Mouse (Mus musculus): ENCODE results near the gene Adamtsl1. TPM values are rescaled to one million over a fixed set of nuclear protein-coding genes. Genes with fewer than 3 reads are reported as not detected.

Adamtsl1 gene
- polyA plus RNA-seq, 1 experiment from 2014 or later = 6.9 TPM

- Histone ChIP-seq H3K27me3 (replicated peaks; ENCODE audit: low read depth, poor library complexity, severe bottlenecking) (no peaks in the 10 kb centered on the region), H3K4me3 (no peak overlapping the region), H3K27ac (replicated peaks) (no peak overlapping the region), H3K9me3 (no peaks in the 10 kb centered on the region), H3K4me1 (no peaks in the 10 kb centered on the region), H3K36me3 (replicated peaks) (no peaks in the 10 kb centered on the region)
- WGBS = 89% methylated on average over 6 of the region's 6 CpGs
- no peak for DNase-seq (ENCODE audit: low spot score)
These were observed 45.8 kb downstream of the Adamtsl1 start for GRCm38 (mm10) chr4:85559753-85560152.

GRCm38 (mm10) chr4:85585426-85585825 is 71.5 kb downstream of the Adamtsl1 start:
- Histone ChIP-seq H3K36me3 (replicated peaks) (no peaks in the 10 kb centered on the region), H3K4me3 (no peak overlapping the region)
- WGBS = 92% methylated on average over 2 of the region's 2 CpGs

GRCm38 (mm10) chr4:85588928-85589327 is 75.0 kb downstream of the Adamtsl1 start:
- WGBS = 83% methylated on average over 4 of the region's 4 CpGs
- H3K27ac ChIP-seq (replicated peaks) = no peak overlapping the region
- DNase-seq (ENCODE audit: low spot score) = no peak
- H3K36me3 ChIP-seq (replicated peaks) = no peaks in the 10 kb centered on the region
- no peaks in the 10 kb centered on the region for H3K27me3 ChIP-seq (replicated peaks; ENCODE audit: low read depth, poor library complexity, severe bottlenecking)
- no peak overlapping the region for H3K4me3 ChIP-seq
- no peaks in the 10 kb centered on the region for H3K4me1 ChIP-seq
- no peaks in the 10 kb centered on the region for H3K9me3 ChIP-seq

More at GRCm38 (mm10) chr4:85585426-85585825, 71.5 kb downstream of the Adamtsl1 start:
- Histone ChIP-seq H3K4me1 (no peaks in the 10 kb centered on the region), H3K9me3 (no peaks in the 10 kb centered on the region), H3K27ac (replicated peaks) (no peak overlapping the region), H3K27me3 (replicated peaks; ENCODE audit: low read depth, poor library complexity, severe bottlenecking) (no peaks in the 10 kb centered on the region)
- DNase-seq (ENCODE audit: low spot score) = no peak

- no peak overlapping the region for H3K27ac ChIP-seq (replicated peaks)
- no peaks in the 10 kb centered on the region for H3K36me3 ChIP-seq (replicated peaks)
- H3K27me3 ChIP-seq (replicated peaks; ENCODE audit: low read depth, poor library complexity, severe bottlenecking) = no peaks in the 10 kb centered on the region
- no peaks in the 10 kb centered on the region for H3K4me1 ChIP-seq
- 72% methylated on average over 7 of the region's 7 CpGs for WGBS
- no peaks in the 10 kb centered on the region for H3K9me3 ChIP-seq
- no peak overlapping the region for H3K4me3 ChIP-seq
- DNase-seq (ENCODE audit: low spot score) = no peak
These were observed 77.1 kb downstream of the Adamtsl1 start for GRCm38 (mm10) chr4:85591037-85591436.

GRCm38 (mm10) chr4:85594159-85594558 is 80.2 kb downstream of the Adamtsl1 start:
- DNase-seq (ENCODE audit: low spot score) = no peak

GRCm38 (mm10) chr4:85613331-85613730 is 99.4 kb downstream of the Adamtsl1 start:
- no peak for DNase-seq (ENCODE audit: low spot score)
- no peak overlapping the region for H3K4me3 ChIP-seq
- H3K27me3 ChIP-seq (replicated peaks; ENCODE audit: low read depth, poor library complexity, severe bottlenecking) = no peaks in the 10 kb centered on the region
- WGBS = 82% methylated on average over 3 of the region's 3 CpGs
- no peak overlapping the region for H3K27ac ChIP-seq (replicated peaks)
- H3K36me3 ChIP-seq (replicated peaks) = no peaks in the 10 kb centered on the region
- no peaks in the 10 kb centered on the region for H3K9me3 ChIP-seq
- no peaks in the 10 kb centered on the region for H3K4me1 ChIP-seq

More at GRCm38 (mm10) chr4:85594159-85594558, 80.2 kb downstream of the Adamtsl1 start:
- Histone ChIP-seq H3K4me3 (no peak overlapping the region), H3K36me3 (replicated peaks) (no peaks in the 10 kb centered on the region), H3K9me3 (no peaks in the 10 kb centered on the region), H3K27ac (replicated peaks) (no peak overlapping the region), H3K4me1 (no peaks in the 10 kb centered on the region), H3K27me3 (replicated peaks; ENCODE audit: low read depth, poor library complexity, severe bottlenecking) (no peaks in the 10 kb centered on the region)

GRCm38 (mm10) chr4:85618746-85619145 is 104.8 kb downstream of the Adamtsl1 start:
- no peak for DNase-seq (ENCODE audit: low spot score)
- no peaks in the 10 kb centered on the region for H3K36me3 ChIP-seq (replicated peaks)
- H3K27ac ChIP-seq (replicated peaks) = no peak overlapping the region
- H3K4me1 ChIP-seq = no peaks in the 10 kb centered on the region
- no peaks in the 10 kb centered on the region for H3K9me3 ChIP-seq
- no peak overlapping the region for H3K4me3 ChIP-seq
- WGBS = 90% methylated on average over 5 of the region's 5 CpGs
- H3K27me3 ChIP-seq (replicated peaks; ENCODE audit: low read depth, poor library complexity, severe bottlenecking) = no peaks in the 10 kb centered on the region

GRCm38 (mm10) chr4:85619261-85619660 is 105.3 kb downstream of the Adamtsl1 start:
- Histone ChIP-seq H3K36me3 (replicated peaks) (no peaks in the 10 kb centered on the region), H3K9me3 (no peaks in the 10 kb centered on the region), H3K27me3 (replicated peaks; ENCODE audit: low read depth, poor library complexity, severe bottlenecking) (no peaks in the 10 kb centered on the region), H3K4me3 (no peak overlapping the region), H3K4me1 (no peaks in the 10 kb centered on the region), H3K27ac (replicated peaks) (no peak overlapping the region)
- 82% methylated on average over 3 of the region's 3 CpGs for WGBS
- no peak for DNase-seq (ENCODE audit: low spot score)

GRCm38 (mm10) chr4:85629381-85629780 is 115.4 kb downstream of the Adamtsl1 start:
- Histone ChIP-seq H3K9me3 (no peaks in the 10 kb centered on the region), H3K36me3 (replicated peaks) (no peaks in the 10 kb centered on the region), H3K27me3 (replicated peaks; ENCODE audit: low read depth, poor library complexity, severe bottlenecking) (no peaks in the 10 kb centered on the region), H3K4me3 (no peak overlapping the region), H3K4me1 (no peaks in the 10 kb centered on the region), H3K27ac (replicated peaks) (no peak overlapping the region)
- WGBS = 88% methylated on average over 7 of the region's 7 CpGs
- DNase-seq (ENCODE audit: low spot score) = no peak

- no peaks in the 10 kb centered on the region for H3K9me3 ChIP-seq
- peaks cover 4% of the 10 kb centered on the region for H3K4me1 ChIP-seq
- no peak overlapping the region for H3K4me3 ChIP-seq
- H3K27ac ChIP-seq (replicated peaks) = no peak overlapping the region
- no peak for DNase-seq (ENCODE audit: low spot score)
- no peaks in the 10 kb centered on the region for H3K27me3 ChIP-seq (replicated peaks; ENCODE audit: low read depth, poor library complexity, severe bottlenecking)
- no peaks in the 10 kb centered on the region for H3K36me3 ChIP-seq (replicated peaks)
- WGBS = 91% methylated on average over 5 of the region's 5 CpGs
These were observed 155.3 kb downstream of the Adamtsl1 start for GRCm38 (mm10) chr4:85669271-85669670.

- H3K4me1 ChIP-seq = peaks cover 4% of the 10 kb centered on the region
These were observed 155.8 kb downstream of the Adamtsl1 start for GRCm38 (mm10) chr4:85669735-85670134.

GRCm38 (mm10) chr4:85672290-85672689 is 158.3 kb downstream of the Adamtsl1 start:
- DNase-seq (ENCODE audit: low spot score) = no peak
- H3K27me3 ChIP-seq (replicated peaks; ENCODE audit: low read depth, poor library complexity, severe bottlenecking) = no peaks in the 10 kb centered on the region
- 36% methylated on average over 4 of the region's 4 CpGs for WGBS
- peaks cover 4% of the 10 kb centered on the region for H3K4me1 ChIP-seq
- H3K36me3 ChIP-seq (replicated peaks) = no peaks in the 10 kb centered on the region
- no peaks in the 10 kb centered on the region for H3K9me3 ChIP-seq
- no peak overlapping the region for H3K4me3 ChIP-seq
- H3K27ac ChIP-seq (replicated peaks) = no peak overlapping the region

More at GRCm38 (mm10) chr4:85669735-85670134, 155.8 kb downstream of the Adamtsl1 start:
- Histone ChIP-seq H3K27ac (replicated peaks) (no peak overlapping the region), H3K27me3 (replicated peaks; ENCODE audit: low read depth, poor library complexity, severe bottlenecking) (no peaks in the 10 kb centered on the region), H3K9me3 (no peaks in the 10 kb centered on the region), H3K4me3 (no peak overlapping the region), H3K36me3 (replicated peaks) (no peaks in the 10 kb centered on the region)
- DNase-seq (ENCODE audit: low spot score) = no peak
- 81% methylated on average over 1 of the region's 1 CpGs for WGBS

- H3K9me3 ChIP-seq = no peaks in the 10 kb centered on the region
- H3K27me3 ChIP-seq (replicated peaks; ENCODE audit: low read depth, poor library complexity, severe bottlenecking) = no peaks in the 10 kb centered on the region
- H3K36me3 ChIP-seq (replicated peaks) = no peaks in the 10 kb centered on the region
- H3K4me1 ChIP-seq = no peaks in the 10 kb centered on the region
- no peak for DNase-seq (ENCODE audit: low spot score)
- 55% methylated on average over 1 of the region's 1 CpGs for WGBS
- H3K27ac ChIP-seq (replicated peaks) = no peak overlapping the region
- no peak overlapping the region for H3K4me3 ChIP-seq
These were observed 163.6 kb downstream of the Adamtsl1 start for GRCm38 (mm10) chr4:85677621-85678020.

- no peak for DNase-seq (ENCODE audit: low spot score)
- Histone ChIP-seq H3K9me3 (no peaks in the 10 kb centered on the region), H3K4me1 (no peaks in the 10 kb centered on the region), H3K27me3 (replicated peaks; ENCODE audit: low read depth, poor library complexity, severe bottlenecking) (no peaks in the 10 kb centered on the region), H3K36me3 (replicated peaks) (no peaks in the 10 kb centered on the region), H3K4me3 (no peak overlapping the region), H3K27ac (replicated peaks) (no peak overlapping the region)
- WGBS = 77% methylated on average over 4 of the region's 4 CpGs
These were observed 172.2 kb downstream of the Adamtsl1 start for GRCm38 (mm10) chr4:85686160-85686559.
